Mouse (Mus musculus) intestine, embryonic 15.5 days (tissue): ENCODE results near the gene Pecam1. TPM values are rescaled to one million over a fixed set of nuclear protein-coding genes. Genes with fewer than 3 reads are reported as not detected.

Experiments used
- ATAC-seq: fragments of 200-750 bp; cut with Nextera tagmentation; 2 replicates; pipeline ENCODE4 v1.8.0; 2017; ENCODE audit warnings: moderate TSS enrichment, moderate library complexity
- H3K27ac ChIP-seq: fragments of 300-500 bp; sonication (generic); 2 replicates; pipeline ENCODE4 v1.5.1; 2015; ENCODE audit warnings: mild to moderate bottlenecking, inconsistent platforms
- H3K27me3 ChIP-seq: fragments of 300-500 bp; sonication (generic); replicated peaks from 2 replicates; pipeline ENCODE4 v1.6.1; 2015; ENCODE audit warnings: inconsistent platforms
- H3K36me3 ChIP-seq: fragments of 300-500 bp; sonication (generic); 2 replicates; pipeline ENCODE4 v1.6.1; 2015; ENCODE audit warnings: inconsistent platforms
- H3K4me1 ChIP-seq: fragments of 300-500 bp; sonication (generic); replicated peaks from 2 replicates; pipeline ENCODE4 v1.6.1; 2015; ENCODE audit warnings: inconsistent platforms
- H3K4me2 ChIP-seq: fragments of 300-500 bp; sonication (generic); replicated peaks from 2 replicates; pipeline ENCODE4 v1.6.1; 2015; ENCODE audit warnings: mild to moderate bottlenecking, inconsistent platforms
- H3K4me3 ChIP-seq: fragments of 300-500 bp; sonication (generic); replicated peaks from 2 replicates; pipeline ENCODE4 v1.5.1; 2015; ENCODE audit warnings: inconsistent platforms
- H3K9ac ChIP-seq: fragments of 300-500 bp; sonication (generic); 2 replicates; pipeline ENCODE4 v1.6.1; 2015; ENCODE audit warnings: inconsistent platforms
- H3K9me3 ChIP-seq: fragments of 300-500 bp; sonication (generic); 2 replicates; pipeline ENCODE4 v1.6.1; 2016; ENCODE audit warnings: inconsistent platforms
- WGBS: fragments of 180-500 bp; shearing (Covaris S2); methylation state at CpG from one replicate; pipeline ENCODE4 v1.1.7; 2015; 5-methylcytosine and 5-hydroxymethylcytosine counted together
- polyA plus RNA-seq: library from polyadenylated mRNA; unstranded; fragments of >200 nt; fragmentation: Nextera tagmentation; extraction: Ambion mirVana; gene quantifications from 2 replicates; pipeline ENCODE4 v1.2.1, GENCODE M21; 2015

Gene Pecam1
- polyA plus RNA-seq, 1 experiment from 2014 or later: 49.3 TPM

- Histone ChIP-seq H3K4me2 (no peak overlapping the region), H3K9me3 (no peaks in the 10 kb centered on the region), H3K9ac (no peak overlapping the region), H3K27ac (no peak overlapping the region), H3K4me3 (no peak overlapping the region), H3K4me1 (peaks cover 2% of the 10 kb centered on the region; the same call in 1 of the 2 replicates), H3K36me3 (no peaks in the 10 kb centered on the region), H3K27me3 (no peaks in the 10 kb centered on the region)
- no peak for ATAC-seq
- 78% methylated on average over 3 of the region's 3 CpGs for WGBS
These were observed 47.8 kb downstream of the Pecam1 start for GRCm38 (mm10) chr11:106702584-106702983.

GRCm38 (mm10) chr11:106701589-106701988 lies 48.8 kb downstream of the Pecam1 start:
- WGBS: 75% methylated on average over 9 of the region's 9 CpGs

GRCm38 (mm10) chr11:106699083-106699482 lies 51.3 kb downstream of the Pecam1 start:
- 92% methylated on average over 9 of the region's 9 CpGs for WGBS
- no peaks in the 10 kb centered on the region for H3K36me3 ChIP-seq

More at GRCm38 (mm10) chr11:106701589-106701988, 48.8 kb downstream of the Pecam1 start:
- H3K36me3 ChIP-seq: no peaks in the 10 kb centered on the region
- no peak overlapping the region for H3K27ac ChIP-seq
- no peak overlapping the region for H3K9ac ChIP-seq
- H3K27me3 ChIP-seq: no peaks in the 10 kb centered on the region
- H3K9me3 ChIP-seq: no peaks in the 10 kb centered on the region
- no peak overlapping the region for H3K4me2 ChIP-seq
- H3K4me3 ChIP-seq: no peak overlapping the region
- ATAC-seq: no peak
- no peaks in the 10 kb centered on the region for H3K4me1 ChIP-seq

GRCm38 (mm10) chr11:106698289-106698688 lies 52.1 kb downstream of the Pecam1 start:
- no peaks in the 10 kb centered on the region for H3K36me3 ChIP-seq

More at GRCm38 (mm10) chr11:106699083-106699482, 51.3 kb downstream of the Pecam1 start:
- Histone ChIP-seq H3K9me3 (no peaks in the 10 kb centered on the region), H3K4me2 (no peak overlapping the region), H3K4me1 (no peaks in the 10 kb centered on the region), H3K27me3 (no peaks in the 10 kb centered on the region), H3K9ac (no peak overlapping the region), H3K4me3 (no peak overlapping the region), H3K27ac (no peak overlapping the region)
- no peak for ATAC-seq

GRCm38 (mm10) chr11:106695917-106696316 lies 54.5 kb downstream of the Pecam1 start:
- H3K4me1 ChIP-seq: no peaks in the 10 kb centered on the region
- no peaks in the 10 kb centered on the region for H3K9me3 ChIP-seq
- no peak for ATAC-seq
- no peak overlapping the region for H3K9ac ChIP-seq
- H3K4me2 ChIP-seq: no peak overlapping the region
- no peaks in the 10 kb centered on the region for H3K36me3 ChIP-seq
- 83% methylated on average over 3 of the region's 3 CpGs for WGBS
- H3K27ac ChIP-seq: no peak overlapping the region
- H3K27me3 ChIP-seq: no peaks in the 10 kb centered on the region
- H3K4me3 ChIP-seq: no peak overlapping the region

More at GRCm38 (mm10) chr11:106698289-106698688, 52.1 kb downstream of the Pecam1 start:
- Histone ChIP-seq H3K27me3 (no peaks in the 10 kb centered on the region), H3K4me2 (no peak overlapping the region), H3K4me1 (no peaks in the 10 kb centered on the region), H3K27ac (no peak overlapping the region), H3K4me3 (no peak overlapping the region), H3K9ac (no peak overlapping the region), H3K9me3 (no peaks in the 10 kb centered on the region)
- ATAC-seq: no peak
- WGBS: 80% methylated on average over 6 of the region's 6 CpGs

GRCm38 (mm10) chr11:106692890-106693289 lies 57.5 kb downstream of the Pecam1 start:
- Histone ChIP-seq H3K9me3 (no peaks in the 10 kb centered on the region), H3K27ac (no peak overlapping the region), H3K36me3 (no peaks in the 10 kb centered on the region), H3K4me2 (no peak overlapping the region), H3K4me3 (no peak overlapping the region), H3K4me1 (no peaks in the 10 kb centered on the region), H3K27me3 (no peaks in the 10 kb centered on the region), H3K9ac (no peak overlapping the region)
- no peak for ATAC-seq
- WGBS: 83% methylated on average over 4 of the region's 4 CpGs

GRCm38 (mm10) chr11:106688375-106688774 lies 62.1 kb downstream of the Pecam1 start:
- H3K4me2 ChIP-seq: no peak overlapping the region
- no peaks in the 10 kb centered on the region for H3K4me1 ChIP-seq
- H3K27ac ChIP-seq: no peak overlapping the region
- no peak overlapping the region for H3K9ac ChIP-seq
- WGBS: 82% methylated on average over 5 of the region's 5 CpGs
- ATAC-seq: no peak
- no peak overlapping the region for H3K4me3 ChIP-seq
- no peaks in the 10 kb centered on the region for H3K27me3 ChIP-seq
- no peaks in the 10 kb centered on the region for H3K9me3 ChIP-seq
- H3K36me3 ChIP-seq: no peaks in the 10 kb centered on the region

- no peak overlapping the region for H3K4me3 ChIP-seq
- H3K27ac ChIP-seq: no peak overlapping the region
- no peaks in the 10 kb centered on the region for H3K36me3 ChIP-seq
- no peak for ATAC-seq
- no peaks in the 10 kb centered on the region for H3K9me3 ChIP-seq
- no peaks in the 10 kb centered on the region for H3K27me3 ChIP-seq
- H3K9ac ChIP-seq: no peak overlapping the region
- no peaks in the 10 kb centered on the region for H3K4me1 ChIP-seq
- H3K4me2 ChIP-seq: no peak overlapping the region
- WGBS: 82% methylated on average over 9 of the region's 9 CpGs
These were observed 63.1 kb downstream of the Pecam1 start for GRCm38 (mm10) chr11:106687293-106687692.

GRCm38 (mm10) chr11:106684027-106684426 lies 66.4 kb downstream of the Pecam1 start:
- ATAC-seq: no peak

GRCm38 (mm10) chr11:106683345-106683744 lies 67.1 kb downstream of the Pecam1 start:
- no peaks in the 10 kb centered on the region for H3K4me1 ChIP-seq
- H3K4me3 ChIP-seq: no peak overlapping the region
- no peak overlapping the region for H3K9ac ChIP-seq
- no peaks in the 10 kb centered on the region for H3K9me3 ChIP-seq
- no peaks in the 10 kb centered on the region for H3K36me3 ChIP-seq
- WGBS: 61% methylated on average over 3 of the region's 3 CpGs
- H3K4me2 ChIP-seq: no peak overlapping the region
- no peaks in the 10 kb centered on the region for H3K27me3 ChIP-seq
- no peak for ATAC-seq
- no peak overlapping the region for H3K27ac ChIP-seq

More at GRCm38 (mm10) chr11:106684027-106684426, 66.4 kb downstream of the Pecam1 start:
- Histone ChIP-seq H3K9ac (no peak overlapping the region), H3K4me1 (no peaks in the 10 kb centered on the region), H3K36me3 (no peaks in the 10 kb centered on the region), H3K4me2 (no peak overlapping the region), H3K27ac (no peak overlapping the region), H3K27me3 (no peaks in the 10 kb centered on the region), H3K4me3 (no peak overlapping the region), H3K9me3 (no peaks in the 10 kb centered on the region)
- 87% methylated on average over 8 of the region's 8 CpGs for WGBS

GRCm38 (mm10) chr11:106681138-106681537 lies 69.3 kb downstream of the Pecam1 start:
- H3K4me1 ChIP-seq: no peaks in the 10 kb centered on the region
- no peak for ATAC-seq
- no peaks in the 10 kb centered on the region for H3K36me3 ChIP-seq
- no peak overlapping the region for H3K9ac ChIP-seq
- H3K4me3 ChIP-seq: no peak overlapping the region
- no peak overlapping the region for H3K4me2 ChIP-seq
- 88% methylated on average over 6 of the region's 6 CpGs for WGBS
- H3K27ac ChIP-seq: no peak overlapping the region
- no peaks in the 10 kb centered on the region for H3K9me3 ChIP-seq
- H3K27me3 ChIP-seq: no peaks in the 10 kb centered on the region

GRCm38 (mm10) chr11:106679874-106680273 lies 70.6 kb downstream of the Pecam1 start:
- H3K36me3 ChIP-seq: no peaks in the 10 kb centered on the region
- H3K4me3 ChIP-seq: no peak overlapping the region
- peak; percentile 73 for ATAC-seq
- WGBS: 42% methylated on average over 6 of the region's 6 CpGs
- no peak overlapping the region for H3K9ac ChIP-seq
- H3K4me2 ChIP-seq: no peak overlapping the region
- H3K9me3 ChIP-seq: no peaks in the 10 kb centered on the region
- no peaks in the 10 kb centered on the region for H3K27me3 ChIP-seq
- peaks cover 4% of the 10 kb centered on the region for H3K4me1 ChIP-seq
- H3K27ac ChIP-seq: no peak overlapping the region

- WGBS: 71% methylated on average over 10 of the region's 10 CpGs
- H3K9me3 ChIP-seq: no peaks in the 10 kb centered on the region
- H3K36me3 ChIP-seq: no peaks in the 10 kb centered on the region
- H3K4me1 ChIP-seq: peaks cover 18% of the 10 kb centered on the region
- H3K4me3 ChIP-seq: no peak overlapping the region
- H3K9ac ChIP-seq: no peak overlapping the region
- H3K27ac ChIP-seq: no peak overlapping the region
- ATAC-seq: no peak
- no peak overlapping the region for H3K4me2 ChIP-seq
- no peaks in the 10 kb centered on the region for H3K27me3 ChIP-seq
These were observed 72.4 kb downstream of the Pecam1 start for GRCm38 (mm10) chr11:106677910-106678591.
